Mouse (Mus musculus) liver, embryonic 11.5 days (tissue): ENCODE data around the gene Pla2g16. TPM values are rescaled to one million over a fixed set of nuclear protein-coding genes. Genes with fewer than 3 reads are reported as not detected.

Experiments used
- polyA plus RNA-seq: library from polyadenylated mRNA; unstranded; fragments of >200 nt; fragmentation: Nextera tagmentation; extraction: Ambion mirVana; gene quantifications from 2 replicates; pipeline ENCODE4 v1.2.1, GENCODE M21; 2014

Gene Pla2g16
- polyA plus RNA-seq, 1 experiment from 2014 or later: 16.0 TPM

Other genes with a start within 250 kb of the Pla2g16 start
- 45.3 and 50.3 TPM in 2 replicates for gene Mark2, start 215.6 kb upstream of the Pla2g16 start, polyA plus RNA-seq
- 16.2 and 16.7 TPM in 2 replicates for gene Spindoc, start 174.5 kb upstream of the Pla2g16 start, polyA plus RNA-seq
- gene 2700081O15Rik, start 139.8 kb upstream of the Pla2g16 start, polyA plus RNA-seq: 3.5 and 4.8 TPM in 2 replicates
- gene Rtn3, start 74.2 kb upstream of the Pla2g16 start, polyA plus RNA-seq: 77.3 and 78.3 TPM in 2 replicates
- 10.7 and 11.2 TPM in 2 replicates for gene Atl3, start 63.4 kb upstream of the Pla2g16 start, polyA plus RNA-seq
- gene Lgals12, start 49.7 kb downstream of the Pla2g16 start, polyA plus RNA-seq: not detected in 2 replicates
- gene Hrasls5, start 55.1 kb downstream of the Pla2g16 start, polyA plus RNA-seq: not detected in 2 replicates
- gene Slc22a19, start 153.9 kb downstream of the Pla2g16 start, polyA plus RNA-seq: not detected in 2 replicates
- not detected in 2 replicates for gene Slc22a26, start 245.2 kb downstream of the Pla2g16 start, polyA plus RNA-seq